Mouse (Mus musculus): ENCODE results near the gene Tnni3k. TPM values are rescaled to one million over a fixed set of nuclear protein-coding genes. Genes with fewer than 3 reads are reported as not detected.
A peak's percentile ranks its signal among the peaks of the same experiment; 100 is the strongest.

Tnni3k gene
- polyA plus RNA-seq, 1 experiment from 2014 or later, result 0.15 TPM

DNA sequence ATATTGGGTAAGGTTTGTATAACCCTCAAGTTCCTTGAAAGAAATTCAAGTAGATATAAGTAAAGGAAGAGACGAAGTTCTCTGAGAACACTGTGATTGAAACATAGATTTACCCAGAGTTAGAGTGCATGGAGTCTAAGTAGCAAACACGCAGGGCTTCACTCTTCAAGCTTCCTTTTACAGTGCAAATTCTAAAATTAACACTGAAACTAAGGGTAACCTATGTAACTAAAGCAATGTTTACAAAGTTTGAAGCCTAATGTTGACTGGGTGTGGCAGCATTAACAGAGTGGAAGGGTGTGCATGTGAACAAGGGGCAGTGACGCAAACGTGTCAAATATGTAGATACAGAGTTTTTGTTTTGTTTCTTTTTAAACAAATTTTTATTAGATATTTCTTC, 186.4 kb downstream of the Tnni3k start:
- no peaks in the 10 kb centered on the region for H3K9me3 ChIP-seq (ENCODE audit: control insufficient read depth, low read length)
- WGBS, result 89% methylated on average over 4 of the region's 4 CpGs

GRCm38 (mm10) chr3:154861921-154862320, 193.3 kb downstream of the Tnni3k start:
- no peak overlapping the region for H3K27ac ChIP-seq (ENCODE audit: low read depth, low read length)
- no peaks in the 10 kb centered on the region for H3K27me3 ChIP-seq (ENCODE audit: control insufficient read depth, insufficient read depth, low read length)
- WGBS, result 55% methylated on average over 6 of the region's 6 CpGs
- ATAC-seq (ENCODE audit: low read depth), result no peak
- H3K4me1 ChIP-seq (ENCODE audit: control insufficient read depth, insufficient read depth, low read length), result no peaks in the 10 kb centered on the region
- H3K36me3 ChIP-seq (ENCODE audit: control insufficient read depth, insufficient read depth, low read length), result no peaks in the 10 kb centered on the region
- no peaks in the 10 kb centered on the region for H3K9me3 ChIP-seq (ENCODE audit: control insufficient read depth, low read length)
- H3K4me2 ChIP-seq (ENCODE audit: low read depth, low read length), result no peak overlapping the region
- H3K4me3 ChIP-seq (ENCODE audit: low read depth, low read length), result no peak overlapping the region
- H3K9ac ChIP-seq (replicated peaks; ENCODE audit: low read depth, low read length), result no peak overlapping the region

More for the DNA sequence above, 186.4 kb downstream of the Tnni3k start:
- Histone ChIP-seq H3K9ac (replicated peaks; ENCODE audit: low read depth, low read length) (no peak overlapping the region), H3K4me1 (ENCODE audit: control insufficient read depth, insufficient read depth, low read length) (no peaks in the 10 kb centered on the region), H3K27me3 (ENCODE audit: control insufficient read depth, insufficient read depth, low read length) (no peaks in the 10 kb centered on the region), H3K4me2 (ENCODE audit: low read depth, low read length) (no peak overlapping the region), H3K36me3 (ENCODE audit: control insufficient read depth, insufficient read depth, low read length) (no peaks in the 10 kb centered on the region), H3K4me3 (ENCODE audit: low read depth, low read length) (no peak overlapping the region), H3K27ac (ENCODE audit: low read depth, low read length) (no peak overlapping the region)
- ATAC-seq (ENCODE audit: low read depth), result no peak

- Histone ChIP-seq H3K27me3 (ENCODE audit: control insufficient read depth, insufficient read depth, low read length) (no peaks in the 10 kb centered on the region), H3K36me3 (ENCODE audit: control insufficient read depth, insufficient read depth, low read length) (no peaks in the 10 kb centered on the region), H3K4me3 (ENCODE audit: low read depth, low read length) (no peak overlapping the region), H3K27ac (ENCODE audit: low read depth, low read length) (no peak overlapping the region), H3K9me3 (ENCODE audit: control insufficient read depth, low read length) (no peaks in the 10 kb centered on the region), H3K9ac (replicated peaks; ENCODE audit: low read depth, low read length) (no peak overlapping the region), H3K4me2 (ENCODE audit: low read depth, low read length) (no peak overlapping the region), H3K4me1 (ENCODE audit: control insufficient read depth, insufficient read depth, low read length) (no peaks in the 10 kb centered on the region)
- ATAC-seq (ENCODE audit: low read depth), result no peak
- WGBS, result 59% methylated on average over 3 of the region's 3 CpGs
Observed at GRCm38 (mm10) chr3:154859721-154860120, 195.5 kb downstream of the Tnni3k start.

DNA sequence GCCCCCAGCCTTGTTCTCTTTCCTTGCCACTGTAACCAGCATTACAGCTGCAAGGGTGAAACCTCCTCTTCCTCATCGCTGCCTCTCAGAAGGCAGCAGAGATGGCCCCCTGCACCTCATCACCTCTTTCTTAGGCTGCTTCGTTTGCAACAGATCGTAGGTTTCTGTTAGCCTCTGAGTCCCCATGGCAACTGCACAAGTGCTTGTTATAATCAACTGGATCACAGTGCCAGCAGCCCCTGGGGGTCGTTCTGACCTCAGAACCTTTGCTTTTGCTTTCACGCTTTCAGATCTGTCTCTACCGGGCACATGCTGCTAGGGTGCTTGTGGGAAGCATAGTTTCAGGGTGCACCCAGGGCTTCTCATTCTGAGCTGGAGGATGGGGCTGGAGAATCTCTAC, 201.9 kb downstream of the Tnni3k start:
- 0 out of 2 replicates have a peak, but pooled peaks have one; percentile 21 for ATAC-seq (ENCODE audit: low read depth)
- H3K4me2 ChIP-seq (ENCODE audit: low read depth, low read length), result no peak overlapping the region

GRCm38 (mm10) chr3:154852281-154852680, 202.9 kb downstream of the Tnni3k start:
- Histone ChIP-seq H3K36me3 (ENCODE audit: control insufficient read depth, insufficient read depth, low read length) (no peaks in the 10 kb centered on the region), H3K9ac (replicated peaks; ENCODE audit: low read depth, low read length) (no peak overlapping the region), H3K4me1 (ENCODE audit: control insufficient read depth, insufficient read depth, low read length) (no peaks in the 10 kb centered on the region; the same call in 1 of the 2 replicates), H3K4me2 (ENCODE audit: low read depth, low read length) (no peak overlapping the region), H3K27me3 (ENCODE audit: control insufficient read depth, insufficient read depth, low read length) (no peaks in the 10 kb centered on the region), H3K27ac (ENCODE audit: low read depth, low read length) (no peak overlapping the region), H3K9me3 (ENCODE audit: control insufficient read depth, low read length) (no peaks in the 10 kb centered on the region), H3K4me3 (ENCODE audit: low read depth, low read length) (no peak overlapping the region)
- 46% methylated on average over 3 of the region's 3 CpGs for WGBS
- ATAC-seq (ENCODE audit: low read depth), result no peak

More for the DNA sequence above, 201.9 kb downstream of the Tnni3k start:
- Histone ChIP-seq H3K27ac (ENCODE audit: low read depth, low read length) (no peak overlapping the region), H3K4me1 (ENCODE audit: control insufficient read depth, insufficient read depth, low read length) (no peaks in the 10 kb centered on the region; the same call in 1 of the 2 replicates), H3K9ac (replicated peaks; ENCODE audit: low read depth, low read length) (no peak overlapping the region), H3K36me3 (ENCODE audit: control insufficient read depth, insufficient read depth, low read length) (no peaks in the 10 kb centered on the region), H3K9me3 (ENCODE audit: control insufficient read depth, low read length) (no peaks in the 10 kb centered on the region), H3K4me3 (ENCODE audit: low read depth, low read length) (no peak overlapping the region), H3K27me3 (ENCODE audit: control insufficient read depth, insufficient read depth, low read length) (no peaks in the 10 kb centered on the region)
- WGBS, result 23% methylated on average over 6 of the region's 6 CpGs

DNA sequence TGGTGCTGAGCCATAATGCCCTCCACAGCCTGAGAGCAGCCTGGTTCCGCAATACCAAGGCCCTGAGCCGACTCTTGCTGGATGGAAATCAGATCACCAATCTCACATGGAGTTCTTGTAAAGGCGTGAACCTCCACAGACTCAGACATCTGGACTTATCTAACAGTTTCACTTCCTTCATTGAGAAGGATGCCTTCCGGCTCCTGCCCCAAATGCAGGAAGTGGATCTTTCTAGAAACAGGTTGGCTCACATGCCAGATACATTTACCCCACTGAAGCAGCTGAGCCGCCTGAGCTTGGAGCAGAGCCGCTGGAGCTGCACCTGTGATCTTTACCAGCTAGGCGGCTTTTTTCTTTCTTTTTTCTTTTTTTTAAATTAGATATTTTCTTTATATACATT, 213.0 kb downstream of the Tnni3k start:
- H3K9ac ChIP-seq (replicated peaks; ENCODE audit: low read depth, low read length), result no peak overlapping the region
- no peaks in the 10 kb centered on the region for H3K9me3 ChIP-seq (ENCODE audit: control insufficient read depth, low read length)
- 95% methylated on average over 7 of the region's 7 CpGs for WGBS
- H3K27ac ChIP-seq (ENCODE audit: low read depth, low read length), result no peak overlapping the region
- H3K4me1 ChIP-seq (ENCODE audit: control insufficient read depth, insufficient read depth, low read length), result no peaks in the 10 kb centered on the region
- ATAC-seq (ENCODE audit: low read depth), result no peak
- no peaks in the 10 kb centered on the region for H3K36me3 ChIP-seq (ENCODE audit: control insufficient read depth, insufficient read depth, low read length)
- no peaks in the 10 kb centered on the region for H3K27me3 ChIP-seq (ENCODE audit: control insufficient read depth, insufficient read depth, low read length)
- no peak overlapping the region for H3K4me2 ChIP-seq (ENCODE audit: low read depth, low read length)
- no peak overlapping the region for H3K4me3 ChIP-seq (ENCODE audit: low read depth, low read length)

DNA sequence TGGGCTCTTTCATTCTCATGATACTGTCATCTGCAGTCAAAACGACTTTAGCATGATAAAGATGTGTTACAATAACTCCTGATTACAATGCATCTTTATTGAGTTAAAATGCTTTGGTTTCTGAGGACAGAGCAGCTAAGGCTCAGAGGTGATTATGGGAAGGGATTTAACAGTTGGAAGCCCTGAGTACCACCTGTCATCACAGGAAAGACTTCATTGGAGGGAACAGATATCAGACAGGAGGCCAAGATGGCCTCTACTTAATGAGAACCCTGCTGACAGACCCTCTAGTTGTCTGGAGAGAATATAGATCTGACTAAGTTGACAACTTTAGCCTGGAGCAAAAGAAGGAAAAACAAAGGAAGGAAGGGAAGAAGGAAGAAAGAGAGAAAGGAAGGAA, 214.1 kb downstream of the Tnni3k start:
- no peak overlapping the region for H3K27ac ChIP-seq (ENCODE audit: low read depth, low read length)
- H3K9ac ChIP-seq (replicated peaks; ENCODE audit: low read depth, low read length), result no peak overlapping the region
- H3K36me3 ChIP-seq (ENCODE audit: control insufficient read depth, insufficient read depth, low read length), result no peaks in the 10 kb centered on the region
- H3K4me3 ChIP-seq (ENCODE audit: low read depth, low read length), result no peak overlapping the region
- no peaks in the 10 kb centered on the region for H3K4me1 ChIP-seq (ENCODE audit: control insufficient read depth, insufficient read depth, low read length)
- no peaks in the 10 kb centered on the region for H3K9me3 ChIP-seq (ENCODE audit: control insufficient read depth, low read length)
- no peaks in the 10 kb centered on the region for H3K27me3 ChIP-seq (ENCODE audit: control insufficient read depth, insufficient read depth, low read length)
- H3K4me2 ChIP-seq (ENCODE audit: low read depth, low read length), result no peak overlapping the region
- ATAC-seq (ENCODE audit: low read depth), result no peak
- 28% methylated on average over 1 of the region's 1 CpGs for WGBS

DNA sequence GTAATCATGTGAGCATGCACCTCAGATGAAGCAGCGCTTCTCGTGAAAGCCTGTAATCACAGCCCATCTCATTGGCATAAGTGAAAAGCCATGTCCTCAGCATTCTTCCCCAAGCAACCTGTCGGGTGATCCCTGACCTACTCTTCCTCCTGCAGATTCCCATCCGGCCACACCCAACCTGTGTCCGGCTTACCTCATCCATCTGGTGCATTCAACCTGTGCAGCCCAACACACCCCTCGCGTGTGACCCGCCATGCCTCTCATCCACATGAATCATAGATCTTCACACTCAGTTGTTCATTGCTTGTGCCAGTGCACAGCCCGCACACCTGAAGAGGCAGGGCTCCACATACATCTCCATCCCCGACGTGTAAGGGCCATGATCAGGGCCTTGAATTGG, 217.3 kb downstream of the Tnni3k start:
- Histone ChIP-seq H3K9ac (replicated peaks; ENCODE audit: low read depth, low read length) (no peak overlapping the region), H3K4me2 (ENCODE audit: low read depth, low read length) (no peak overlapping the region), H3K27me3 (ENCODE audit: control insufficient read depth, insufficient read depth, low read length) (no peaks in the 10 kb centered on the region), H3K4me3 (ENCODE audit: low read depth, low read length) (no peak overlapping the region), H3K36me3 (ENCODE audit: control insufficient read depth, insufficient read depth, low read length) (no peaks in the 10 kb centered on the region), H3K4me1 (ENCODE audit: control insufficient read depth, insufficient read depth, low read length) (no peaks in the 10 kb centered on the region), H3K9me3 (ENCODE audit: control insufficient read depth, low read length) (no peaks in the 10 kb centered on the region), H3K27ac (ENCODE audit: low read depth, low read length) (no peak overlapping the region)
- ATAC-seq (ENCODE audit: low read depth), result no peak
- 94% methylated on average over 11 of the region's 11 CpGs for WGBS

GRCm38 (mm10) chr3:154836137-154836536, 219.1 kb downstream of the Tnni3k start:
- no peak overlapping the region for H3K4me3 ChIP-seq (ENCODE audit: low read depth, low read length)
- no peak for ATAC-seq (ENCODE audit: low read depth)
- 80% methylated on average over 3 of the region's 3 CpGs for WGBS

More at GRCm38 (mm10) chr3:154836137-154836536, 219.1 kb downstream of the Tnni3k start:
- H3K27me3 ChIP-seq (ENCODE audit: control insufficient read depth, insufficient read depth, low read length), result no peaks in the 10 kb centered on the region
- H3K9ac ChIP-seq (replicated peaks; ENCODE audit: low read depth, low read length), result no peak overlapping the region
- H3K4me2 ChIP-seq (ENCODE audit: low read depth, low read length), result no peak overlapping the region
- no peaks in the 10 kb centered on the region for H3K4me1 ChIP-seq (ENCODE audit: control insufficient read depth, insufficient read depth, low read length)
- H3K9me3 ChIP-seq (ENCODE audit: control insufficient read depth, low read length), result no peaks in the 10 kb centered on the region
- no peak overlapping the region for H3K27ac ChIP-seq (ENCODE audit: low read depth, low read length)
- H3K36me3 ChIP-seq (ENCODE audit: control insufficient read depth, insufficient read depth, low read length), result no peaks in the 10 kb centered on the region
